Mouse (Mus musculus): Measurements from ENCODE around the gene Gpr26. TPM values are rescaled to one million over a fixed set of nuclear protein-coding genes. Genes with fewer than 3 reads are reported as not detected.
A peak's percentile ranks its signal among the peaks of the same experiment; 100 is the strongest.

Gpr26 gene
- total and polyA plus RNA-seq, 3 experiments, result not detected

GRCm38 (mm10) chr7:131958705-131959104 is 7.6 kb upstream of the Gpr26 start:
- intact Hi-C loops (cut with DNase I), result no loop called here
- DNase-seq, result no peak
- Histone ChIP-seq H3K79me2 (replicated peaks; ENCODE audit: control insufficient read depth, insufficient read depth, low read length) (no peaks in the 10 kb centered on the region), H3K36me3 (ENCODE audit: control insufficient read depth, insufficient read depth, low read length) (no peaks in the 10 kb centered on the region), H3K27me3 (ENCODE audit: control insufficient read depth, insufficient read depth, low read length) (no peaks in the 10 kb centered on the region), H3K27ac (no peak overlapping the region), H3K9ac (ENCODE audit: low read depth, low read length) (no peak overlapping the region), H3K4me1 (ENCODE audit: control insufficient read depth, insufficient read depth, low read length) (no peaks in the 10 kb centered on the region), H3K4me3 (no peak overlapping the region)
- WGBS, result 17% methylated on average over 1 of the region's 1 CpGs
- TF ChIP-seq POLR2A (IDR thresholded peaks at IDR 0.05; ENCODE audit: insufficient read depth, low read depth, low read length) (no peak), EP300 (IDR thresholded peaks at IDR 0.05; ENCODE audit: insufficient read depth, low read depth, low read length) (no peak), CTCF (IDR thresholded peaks at IDR 0.05) (no peak)

- intact Hi-C loops (cut with DNase I), result no loop called here
- Histone ChIP-seq H3K4me1 (ENCODE audit: control insufficient read depth, insufficient read depth, low read length) (no peaks in the 10 kb centered on the region), H3K4me3 (no peak overlapping the region), H3K27ac (no peak overlapping the region), H3K79me2 (replicated peaks; ENCODE audit: control insufficient read depth, insufficient read depth, low read length) (no peaks in the 10 kb centered on the region), H3K36me3 (ENCODE audit: control insufficient read depth, insufficient read depth, low read length) (no peaks in the 10 kb centered on the region), H3K9ac (ENCODE audit: low read depth, low read length) (no peak overlapping the region), H3K27me3 (ENCODE audit: control insufficient read depth, insufficient read depth, low read length) (no peaks in the 10 kb centered on the region)
- TF ChIP-seq POLR2A (IDR thresholded peaks at IDR 0.05; ENCODE audit: insufficient read depth, low read depth, low read length), result no peak
- TF ChIP-seq EP300 (IDR thresholded peaks at IDR 0.05; ENCODE audit: insufficient read depth, low read depth, low read length), result no peak
- TF ChIP-seq CTCF (IDR thresholded peaks at IDR 0.05), result no peak
- DNase-seq, result peak in 1 of 2 experiments; percentile 39
- WGBS, result 23% methylated on average over 6 of the region's 6 CpGs
Measured at GRCm38 (mm10) chr7:131960551-131960950, 5.7 kb upstream of the Gpr26 start.

GRCm38 (mm10) chr7:131966916-131967494 is 745 bp downstream of the Gpr26 start:
- Histone ChIP-seq H3K4me3 (no peak overlapping the region), H3K36me3 (ENCODE audit: control insufficient read depth, insufficient read depth, low read length) (no peaks in the 10 kb centered on the region)

GRCm38 (mm10) chr7:131970255-131970654 is 4.0 kb downstream of the Gpr26 start:
- Histone ChIP-seq H3K79me2 (replicated peaks; ENCODE audit: control insufficient read depth, insufficient read depth, low read length) (no peaks in the 10 kb centered on the region), H3K27me3 (ENCODE audit: control insufficient read depth, insufficient read depth, low read length) (peaks cover 7% of the 10 kb centered on the region), H3K4me1 (ENCODE audit: control insufficient read depth, insufficient read depth, low read length) (no peaks in the 10 kb centered on the region), H3K36me3 (ENCODE audit: control insufficient read depth, insufficient read depth, low read length) (no peaks in the 10 kb centered on the region), H3K9ac (ENCODE audit: low read depth, low read length) (no peak overlapping the region), H3K27ac (no peak overlapping the region), H3K4me3 (no peak overlapping the region)
- no peak for DNase-seq
- intact Hi-C loops (cut with DNase I), result no loop called here
- 16% methylated on average over 3 of the region's 3 CpGs for whole genome bisulfite sequencing
- TF ChIP-seq POLR2A (IDR thresholded peaks at IDR 0.05; ENCODE audit: insufficient read depth, low read depth, low read length) (no peak), CTCF (IDR thresholded peaks at IDR 0.05) (no peak), EP300 (IDR thresholded peaks at IDR 0.05; ENCODE audit: insufficient read depth, low read depth, low read length) (no peak)

More at GRCm38 (mm10) chr7:131966916-131967494, 745 bp downstream of the Gpr26 start:
- 11% methylated on average over 54 of the region's 57 CpGs for WGBS
- no peak for TF ChIP-seq CTCF (IDR thresholded peaks at IDR 0.05)
- no peak for TF ChIP-seq POLR2A (IDR thresholded peaks at IDR 0.05; ENCODE audit: insufficient read depth, low read depth, low read length)
- no peak for TF ChIP-seq EP300 (IDR thresholded peaks at IDR 0.05; ENCODE audit: insufficient read depth, low read depth, low read length)
- Histone ChIP-seq H3K9ac (ENCODE audit: low read depth, low read length) (no peak overlapping the region), H3K27me3 (ENCODE audit: control insufficient read depth, insufficient read depth, low read length) (peaks cover 7% of the 10 kb centered on the region), H3K4me1 (ENCODE audit: control insufficient read depth, insufficient read depth, low read length) (no peaks in the 10 kb centered on the region), H3K79me2 (replicated peaks; ENCODE audit: control insufficient read depth, insufficient read depth, low read length) (no peaks in the 10 kb centered on the region), H3K27ac (no peak overlapping the region)
- intact Hi-C loops (cut with DNase I), result no loop called here
- no peak for DNase-seq

GRCm38 (mm10) chr7:131975867-131976266 is 9.6 kb downstream of the Gpr26 start:
- 66% methylated on average over 6 of the region's 6 CpGs for WGBS
- H3K9ac ChIP-seq (ENCODE audit: low read depth, low read length), result no peak overlapping the region
- no peak for DNase-seq
- intact Hi-C loops (cut with DNase I), result no loop called here
- H3K36me3 ChIP-seq (ENCODE audit: control insufficient read depth, insufficient read depth, low read length), result no peaks in the 10 kb centered on the region
- no peaks in the 10 kb centered on the region for H3K79me2 ChIP-seq (replicated peaks; ENCODE audit: control insufficient read depth, insufficient read depth, low read length)
- no peak overlapping the region for H3K27ac ChIP-seq
- H3K4me3 ChIP-seq, result no peak overlapping the region
- no peaks in the 10 kb centered on the region for H3K27me3 ChIP-seq (ENCODE audit: control insufficient read depth, insufficient read depth, low read length)
- no peaks in the 10 kb centered on the region for H3K4me1 ChIP-seq (ENCODE audit: control insufficient read depth, insufficient read depth, low read length)
- no peak for TF ChIP-seq EP300 (IDR thresholded peaks at IDR 0.05; ENCODE audit: insufficient read depth, low read depth, low read length)
- no peak for TF ChIP-seq CTCF (IDR thresholded peaks at IDR 0.05)
- TF ChIP-seq POLR2A (IDR thresholded peaks at IDR 0.05; ENCODE audit: insufficient read depth, low read depth, low read length), result no peak

GRCm38 (mm10) chr7:131978609-131979008 is 12.3 kb downstream of the Gpr26 start:
- H3K27me3 ChIP-seq (ENCODE audit: control insufficient read depth, insufficient read depth, low read length), result no peaks in the 10 kb centered on the region
- H3K4me3 ChIP-seq, result no peak overlapping the region
- no peak overlapping the region for H3K9ac ChIP-seq (ENCODE audit: low read depth, low read length)
- no peaks in the 10 kb centered on the region for H3K4me1 ChIP-seq (ENCODE audit: control insufficient read depth, insufficient read depth, low read length)
- TF ChIP-seq POLR2A (IDR thresholded peaks at IDR 0.05; ENCODE audit: insufficient read depth, low read depth, low read length), result no peak
- no peak for TF ChIP-seq EP300 (IDR thresholded peaks at IDR 0.05; ENCODE audit: insufficient read depth, low read depth, low read length)
- TF ChIP-seq CTCF (IDR thresholded peaks at IDR 0.05), result no peak
- intact Hi-C loops (cut with DNase I), result no loop called here
- H3K36me3 ChIP-seq (ENCODE audit: control insufficient read depth, insufficient read depth, low read length), result no peaks in the 10 kb centered on the region
- 87% methylated on average over 11 of the region's 11 CpGs for WGBS
- DNase-seq, result no peak
- H3K27ac ChIP-seq, result no peak overlapping the region
- H3K79me2 ChIP-seq (replicated peaks; ENCODE audit: control insufficient read depth, insufficient read depth, low read length), result no peaks in the 10 kb centered on the region

Measured in heart, adult 2 months (tissue).